Mouse (Mus musculus): Measurements from ENCODE around the gene Alkbh5. TPM values are rescaled to one million over a fixed set of nuclear protein-coding genes. Genes with fewer than 3 reads are reported as not detected.
A peak's percentile ranks its signal among the peaks of the same experiment; 100 is the strongest.

Alkbh5 gene
- 33.9 and 35.4 TPM in 2 replicates for polyA plus RNA-seq (2014; fragmentation: Nextera tagmentation; extraction: Ambion mirVana)

DNA sequence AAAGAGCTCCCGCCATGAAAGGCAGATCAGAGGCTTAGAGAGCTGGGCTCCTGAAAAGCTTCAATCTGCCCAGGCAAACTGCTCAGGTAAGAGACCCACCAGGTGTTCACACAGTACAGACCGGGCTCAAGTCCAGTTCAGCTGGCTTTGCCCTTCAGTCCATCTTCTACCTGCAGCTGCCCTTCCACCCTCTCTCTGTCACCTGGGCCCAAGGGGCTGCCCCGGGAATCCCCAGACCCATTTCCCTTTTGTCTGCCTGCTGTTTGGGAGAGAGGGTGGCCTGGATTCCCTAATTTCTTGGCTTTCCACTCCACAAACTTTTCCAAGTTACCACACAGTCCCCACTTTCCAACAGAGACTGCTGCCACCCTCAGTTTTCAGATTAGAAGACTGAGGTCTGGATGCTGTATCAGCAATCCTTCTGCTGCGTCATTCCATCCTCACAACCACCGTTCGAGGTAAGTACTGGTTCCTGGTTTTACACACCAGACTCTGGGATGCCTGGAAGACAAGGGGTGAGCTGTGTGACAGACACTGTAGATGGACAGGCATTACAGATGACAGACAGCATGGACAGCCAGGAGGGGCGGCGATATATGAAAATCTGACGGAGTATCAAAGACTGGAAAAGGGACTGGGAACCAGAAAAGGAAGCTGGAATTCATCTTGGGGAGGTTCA, at the start of gene Alkbh5:
Alkbh5 (plus strand) TSS at position 202 of the 679 bp plus-strand sequence.
- no peaks in the 10 kb centered on the region for H3K36me3 ChIP-seq (ENCODE audit: control insufficient read depth, insufficient read depth, low read length)
- WGBS, result 18% methylated on average over 9 of the region's 9 CpGs
- H3K27me3 ChIP-seq (ENCODE audit: control insufficient read depth, insufficient read depth, low read length), result no peaks in the 10 kb centered on the region
- no peaks in the 10 kb centered on the region for H3K9me3 ChIP-seq (ENCODE audit: control insufficient read depth, low read length)
- peak within 1 kb of the TSS; percentile 92 for H3K4me3 ChIP-seq (ENCODE audit: low read depth, low read length)
- ATAC-seq (ENCODE audit: low FRiP score), result peak; percentile 4; the same call in 1 of the 2 replicates
- DNase-seq (ENCODE audit: low spot score, missing footprints), result peak; percentile 97
- peak within 1 kb of the TSS; percentile 96 for H3K27ac ChIP-seq (ENCODE audit: low read depth, low read length)
- peaks cover 25% of the 10 kb centered on the region for H3K4me1 ChIP-seq (ENCODE audit: control insufficient read depth, insufficient read depth, low read length)
- H3K4me2 ChIP-seq, result peak within 1 kb of the TSS; percentile 99
- peak within 1 kb of the TSS; percentile 91 for H3K9ac ChIP-seq (ENCODE audit: low read length)

DNA sequence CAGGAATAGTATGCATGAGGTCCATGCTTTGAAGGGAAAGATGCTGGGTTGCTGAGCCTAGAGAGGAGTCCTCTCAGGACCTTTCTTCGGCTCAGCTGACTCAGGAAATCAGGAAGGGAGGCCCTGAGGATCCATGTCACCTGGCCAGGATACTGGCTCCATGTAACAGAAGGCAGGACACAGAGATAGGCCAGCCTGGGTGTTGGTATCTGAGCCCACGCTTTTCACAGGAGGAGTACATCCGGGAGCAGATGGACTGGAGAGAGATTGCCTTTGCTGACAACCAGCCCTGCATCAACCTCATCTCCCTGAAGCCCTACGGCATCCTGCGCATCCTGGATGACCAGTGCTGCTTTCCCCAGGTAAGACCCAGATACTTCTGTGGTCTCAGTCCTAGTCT, 43.5 kb upstream of the Alkbh5 start:
- 87% methylated on average over 5 of the region's 5 CpGs for WGBS
- DNase-seq (ENCODE audit: low spot score, missing footprints) (no peak), ATAC-seq (ENCODE audit: low FRiP score) (no peak)
- Histone ChIP-seq H3K27ac (ENCODE audit: low read depth, low read length) (no peak overlapping the region), H3K4me3 (ENCODE audit: low read depth, low read length) (no peak overlapping the region), H3K36me3 (ENCODE audit: control insufficient read depth, insufficient read depth, low read length) (no peaks in the 10 kb centered on the region), H3K27me3 (ENCODE audit: control insufficient read depth, insufficient read depth, low read length) (no peaks in the 10 kb centered on the region), H3K4me1 (ENCODE audit: control insufficient read depth, insufficient read depth, low read length) (no peaks in the 10 kb centered on the region), H3K9ac (ENCODE audit: low read length) (no peak overlapping the region), H3K9me3 (ENCODE audit: control insufficient read depth, low read length) (no peaks in the 10 kb centered on the region), H3K4me2 (no peak overlapping the region)

GRCm38 (mm10) chr11:60495692-60496091, 40.5 kb upstream of the Alkbh5 start:
- Histone ChIP-seq H3K4me2 (no peak overlapping the region), H3K9me3 (ENCODE audit: control insufficient read depth, low read length) (no peaks in the 10 kb centered on the region), H3K27me3 (ENCODE audit: control insufficient read depth, insufficient read depth, low read length) (no peaks in the 10 kb centered on the region), H3K27ac (ENCODE audit: low read depth, low read length) (no peak overlapping the region), H3K9ac (ENCODE audit: low read length) (no peak overlapping the region), H3K4me3 (ENCODE audit: low read depth, low read length) (no peak overlapping the region), H3K4me1 (ENCODE audit: control insufficient read depth, insufficient read depth, low read length) (no peaks in the 10 kb centered on the region), H3K36me3 (ENCODE audit: control insufficient read depth, insufficient read depth, low read length) (no peaks in the 10 kb centered on the region)
- ATAC-seq (ENCODE audit: low FRiP score), result no peak
- WGBS, result 69% methylated on average over 2 of the region's 2 CpGs
- no peak for DNase-seq (ENCODE audit: low spot score, missing footprints)

DNA sequence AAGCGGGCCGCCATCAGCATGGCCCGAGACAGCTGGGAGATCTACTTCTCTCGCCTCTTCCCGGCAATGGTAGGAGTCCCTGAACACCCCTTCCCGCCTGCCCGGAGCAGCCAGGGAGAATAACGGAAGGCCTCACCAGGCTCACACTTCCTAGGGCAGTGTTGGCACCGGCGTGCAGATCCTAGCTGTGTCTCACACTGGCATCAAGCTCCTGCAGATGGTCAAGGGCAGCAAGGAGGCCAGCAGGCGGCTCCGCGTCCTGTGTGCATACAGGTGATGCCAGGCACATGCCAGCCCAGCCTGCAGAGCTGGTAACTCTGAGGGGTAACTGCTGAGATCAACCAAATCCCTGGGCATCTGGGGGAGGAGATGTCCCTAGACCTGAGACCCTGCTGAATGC, 28.9 kb upstream of the Alkbh5 start:
- H3K9me3 ChIP-seq (ENCODE audit: control insufficient read depth, low read length), result no peaks in the 10 kb centered on the region
- peaks cover 19% of the 10 kb centered on the region for H3K27me3 ChIP-seq (ENCODE audit: control insufficient read depth, insufficient read depth, low read length)
- no peak overlapping the region for H3K4me3 ChIP-seq (ENCODE audit: low read depth, low read length)
- ATAC-seq (ENCODE audit: low FRiP score), result no peak
- WGBS, result 91% methylated on average over 13 of the region's 13 CpGs
- peaks cover 7% of the 10 kb centered on the region; the same call in 1 of the 2 replicates for H3K4me1 ChIP-seq (ENCODE audit: control insufficient read depth, insufficient read depth, low read length)
- no peak overlapping the region for H3K9ac ChIP-seq (ENCODE audit: low read length)
- no peaks in the 10 kb centered on the region for H3K36me3 ChIP-seq (ENCODE audit: control insufficient read depth, insufficient read depth, low read length)
- H3K4me2 ChIP-seq, result no peak overlapping the region
- DNase-seq (ENCODE audit: low spot score, missing footprints), result no peak
- H3K27ac ChIP-seq (ENCODE audit: low read depth, low read length), result no peak overlapping the region

DNA sequence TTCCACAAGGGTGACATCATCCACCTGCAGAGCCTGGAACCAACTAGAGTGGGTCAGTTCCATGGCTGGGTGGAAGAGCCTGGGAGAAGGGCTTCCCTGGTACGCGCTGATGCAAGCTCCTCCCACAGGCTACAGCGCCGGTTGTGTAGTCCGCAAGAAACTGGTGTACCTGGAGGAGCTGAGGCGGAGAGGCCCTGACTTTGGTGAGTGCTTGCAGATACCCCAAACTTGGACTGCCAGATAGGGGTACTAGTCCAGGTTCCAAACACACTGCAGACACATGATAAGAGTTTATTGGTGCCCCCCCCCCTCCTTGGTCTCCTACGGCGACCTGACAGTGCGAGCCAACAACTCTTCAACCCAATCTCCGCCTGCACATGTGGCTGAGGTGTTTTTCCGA, 27.2 kb upstream of the Alkbh5 start:
- WGBS, result 6% methylated on average over 11 of the region's 11 CpGs
- H3K36me3 ChIP-seq (ENCODE audit: control insufficient read depth, insufficient read depth, low read length), result no peaks in the 10 kb centered on the region
- ATAC-seq (ENCODE audit: low FRiP score) (no peak), DNase-seq (ENCODE audit: low spot score, missing footprints) (no peak)
- H3K4me3 ChIP-seq (ENCODE audit: low read depth, low read length), result peak overlapping the region; percentile 28
- H3K27me3 ChIP-seq (ENCODE audit: control insufficient read depth, insufficient read depth, low read length), result peaks cover 19% of the 10 kb centered on the region
- no peak overlapping the region for H3K27ac ChIP-seq (ENCODE audit: low read depth, low read length)
- H3K9ac ChIP-seq (ENCODE audit: low read length), result no peak overlapping the region; the same call in 1 of the 2 replicates
- no peaks in the 10 kb centered on the region for H3K9me3 ChIP-seq (ENCODE audit: control insufficient read depth, low read length)
- peak overlapping the region; percentile 61 for H3K4me2 ChIP-seq
- peaks cover 7% of the 10 kb centered on the region; the same call in 1 of the 2 replicates for H3K4me1 ChIP-seq (ENCODE audit: control insufficient read depth, insufficient read depth, low read length)

DNA sequence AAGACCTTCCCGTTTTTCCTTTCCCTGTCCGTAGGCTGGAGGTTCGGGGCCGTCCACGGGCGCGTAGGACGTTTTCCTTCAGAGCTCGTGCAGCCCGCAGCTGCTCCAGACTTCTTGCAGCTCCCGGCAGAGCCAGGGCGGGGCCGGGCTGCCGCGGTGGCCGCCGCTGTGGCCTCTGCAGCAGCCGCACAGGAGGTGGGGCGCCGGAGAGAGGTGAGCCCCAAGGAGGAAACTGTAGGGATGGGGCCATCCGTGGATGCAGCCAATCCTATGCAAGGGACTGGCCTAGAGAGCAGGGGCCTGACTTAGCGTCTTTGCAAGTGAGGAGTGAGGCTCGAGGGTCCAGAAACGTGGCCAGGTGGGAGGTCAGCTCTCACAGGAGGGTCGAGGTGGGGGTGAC, 26.7 kb upstream of the Alkbh5 start:
- Histone ChIP-seq H3K36me3 (ENCODE audit: control insufficient read depth, insufficient read depth, low read length) (no peaks in the 10 kb centered on the region), H3K27me3 (ENCODE audit: control insufficient read depth, insufficient read depth, low read length) (peaks cover 19% of the 10 kb centered on the region), H3K27ac (ENCODE audit: low read depth, low read length) (no peak overlapping the region), H3K4me3 (ENCODE audit: low read depth, low read length) (peak overlapping the region; percentile 28), H3K4me1 (ENCODE audit: control insufficient read depth, insufficient read depth, low read length) (peaks cover 7% of the 10 kb centered on the region; the same call in 1 of the 2 replicates), H3K9ac (ENCODE audit: low read length) (peak overlapping the region; percentile 56), H3K9me3 (ENCODE audit: control insufficient read depth, low read length) (no peaks in the 10 kb centered on the region), H3K4me2 (peak overlapping the region; percentile 61)
- under 1% methylated on average over 25 of the region's 25 CpGs for WGBS
- DNase-seq (ENCODE audit: low spot score, missing footprints) (no peak), ATAC-seq (ENCODE audit: low FRiP score) (0 out of 2 replicates have a peak, but pooled peaks have one; percentile 19)

GRCm38 (mm10) chr11:60511893-60512292, 24.3 kb upstream of the Alkbh5 start:
- no peak overlapping the region for H3K4me3 ChIP-seq (ENCODE audit: low read depth, low read length)
- no peak overlapping the region for H3K4me2 ChIP-seq
- no peaks in the 10 kb centered on the region for H3K36me3 ChIP-seq (ENCODE audit: control insufficient read depth, insufficient read depth, low read length)
- H3K27me3 ChIP-seq (ENCODE audit: control insufficient read depth, insufficient read depth, low read length), result peaks cover 19% of the 10 kb centered on the region
- no peaks in the 10 kb centered on the region for H3K9me3 ChIP-seq (ENCODE audit: control insufficient read depth, low read length)
- H3K4me1 ChIP-seq (ENCODE audit: control insufficient read depth, insufficient read depth, low read length), result peaks cover 7% of the 10 kb centered on the region; the same call in 1 of the 2 replicates
- DNase-seq (ENCODE audit: low spot score, missing footprints) (no peak), ATAC-seq (ENCODE audit: low FRiP score) (no peak)
- WGBS, result 75% methylated on average over 1 of the region's 1 CpGs
- H3K9ac ChIP-seq (ENCODE audit: low read length), result no peak overlapping the region
- H3K27ac ChIP-seq (ENCODE audit: low read depth, low read length), result no peak overlapping the region

DNA sequence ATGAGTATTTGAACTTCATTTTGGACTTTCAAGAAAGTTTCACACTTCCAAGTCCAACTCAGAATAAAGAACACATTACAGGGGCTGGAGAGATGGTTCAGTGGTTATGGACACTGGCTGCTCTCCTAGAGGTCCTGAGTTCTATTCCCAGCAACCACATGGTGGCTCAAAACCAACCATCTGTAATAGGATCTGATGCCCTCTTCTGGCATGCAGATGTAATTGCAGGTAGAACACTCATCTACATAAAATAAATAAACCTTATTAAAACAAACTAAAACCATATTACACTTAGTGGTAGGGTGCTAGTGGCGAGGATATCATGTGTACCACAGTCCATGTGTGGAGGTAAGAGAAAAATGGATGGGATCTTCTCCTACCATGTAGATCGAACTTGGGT, 23.7 kb upstream of the Alkbh5 start:
- Histone ChIP-seq H3K4me3 (ENCODE audit: low read depth, low read length) (no peak overlapping the region), H3K36me3 (ENCODE audit: control insufficient read depth, insufficient read depth, low read length) (no peaks in the 10 kb centered on the region), H3K4me2 (no peak overlapping the region), H3K9me3 (ENCODE audit: control insufficient read depth, low read length) (no peaks in the 10 kb centered on the region), H3K27ac (ENCODE audit: low read depth, low read length) (no peak overlapping the region), H3K4me1 (ENCODE audit: control insufficient read depth, insufficient read depth, low read length) (peaks cover 7% of the 10 kb centered on the region; the same call in 1 of the 2 replicates), H3K9ac (ENCODE audit: low read length) (no peak overlapping the region), H3K27me3 (ENCODE audit: control insufficient read depth, insufficient read depth, low read length) (peaks cover 19% of the 10 kb centered on the region)
- ATAC-seq (ENCODE audit: low FRiP score) (no peak), DNase-seq (ENCODE audit: low spot score, missing footprints) (no peak)
- 88% methylated on average over 2 of the region's 2 CpGs for WGBS

- Histone ChIP-seq H3K27ac (ENCODE audit: low read depth, low read length) (no peak overlapping the region), H3K27me3 (ENCODE audit: control insufficient read depth, insufficient read depth, low read length) (peaks cover 6% of the 10 kb centered on the region), H3K9ac (ENCODE audit: low read length) (no peak overlapping the region)
Measured at GRCm38 (mm10) chr11:60514941-60515340, 21.2 kb upstream of the Alkbh5 start.

More at GRCm38 (mm10) chr11:60514941-60515340, 21.2 kb upstream of the Alkbh5 start:
- 80% methylated on average over 2 of the region's 2 CpGs for WGBS
- Histone ChIP-seq H3K4me1 (ENCODE audit: control insufficient read depth, insufficient read depth, low read length) (no peaks in the 10 kb centered on the region), H3K4me3 (ENCODE audit: low read depth, low read length) (no peak overlapping the region), H3K4me2 (no peak overlapping the region), H3K36me3 (ENCODE audit: control insufficient read depth, insufficient read depth, low read length) (no peaks in the 10 kb centered on the region), H3K9me3 (ENCODE audit: control insufficient read depth, low read length) (no peaks in the 10 kb centered on the region)
- ATAC-seq (ENCODE audit: low FRiP score), result no peak
- DNase-seq (ENCODE audit: low spot score, missing footprints), result no peak
